Mouse (Mus musculus) embryo, embryonic 11.5 days (tissue): ENCODE results near the gene Nup62.
A peak's percentile ranks its signal among the peaks of the same experiment; 100 is the strongest.

Experiments
- DNase-seq: peaks from one replicate; pipeline ENCODE4 v3.0.0-alpha.2; 2012; ENCODE audit warnings: low read depth, low spot score

Gene Nup62

GRCm38 (mm10) chr7:44815721-44816469 is at the start of gene Nup62, which contains the start of gene Il4i1:
TSS of gene Nup62 (plus strand) at chr7:44816088.
TSS of gene Il4i1 (plus strand) at chr7:44816387.
- DNase-seq, result peak; percentile 99

- DNase-seq, result no peak
These were observed 47.8 kb upstream of the Nup62 start for GRCm38 (mm10) chr7:44768129-44768528.

GRCm38 (mm10) chr7:44770046-44770578 is 45.8 kb upstream of the Nup62 start:
- peak; percentile 84 for DNase-seq

- no peak for DNase-seq
These were observed 43.2 kb upstream of the Nup62 start for GRCm38 (mm10) chr7:44772591-44773204.

GRCm38 (mm10) chr7:44776849-44777498 is 38.9 kb upstream of the Nup62 start:
- no peak for DNase-seq

GRCm38 (mm10) chr7:44780101-44780500 is 35.8 kb upstream of the Nup62 start:
- DNase-seq, result no peak

- no peak for DNase-seq
These were observed 26.4 kb upstream of the Nup62 start for GRCm38 (mm10) chr7:44789531-44789930.

- DNase-seq, result no peak
These were observed 25.8 kb upstream of the Nup62 start for GRCm38 (mm10) chr7:44790066-44790465.

GRCm38 (mm10) chr7:44792781-44793180 is 23.1 kb upstream of the Nup62 start:
- DNase-seq, result no peak

GRCm38 (mm10) chr7:44808927-44809326 is 7.0 kb upstream of the Nup62 start:
- no peak for DNase-seq

- DNase-seq, result no peak
These were observed 6.4 kb upstream of the Nup62 start for GRCm38 (mm10) chr7:44809466-44809865.

GRCm38 (mm10) chr7:44810365-44810764 is 5.5 kb upstream of the Nup62 start:
- no peak for DNase-seq

GRCm38 (mm10) chr7:44810819-44811557 is 4.9 kb upstream of the Nup62 start:
- DNase-seq, result no peak

- no peak for DNase-seq
These were observed 3.1 kb upstream of the Nup62 start for GRCm38 (mm10) chr7:44812651-44813325.

GRCm38 (mm10) chr7:44813985-44814384 is 1.9 kb upstream of the Nup62 start:
- no peak for DNase-seq

- no peak for DNase-seq
These were observed 1.5 kb upstream of the Nup62 start for GRCm38 (mm10) chr7:44814423-44814822.

- DNase-seq, result no peak
These were observed 835 bp upstream of the Nup62 start for GRCm38 (mm10) chr7:44814952-44815553.

GRCm38 (mm10) chr7:44816470-44817021 is 658 bp downstream of the Nup62 start, which contains the start of gene Atf5:
TSS of gene Atf5 (minus strand) at chr7:44816658.
- peak; percentile 29 for DNase-seq

- DNase-seq, result no peak
These were observed 1.6 kb downstream of the Nup62 start for GRCm38 (mm10) chr7:44817441-44817840.

- no peak for DNase-seq
These were observed 2.3 kb downstream of the Nup62 start for GRCm38 (mm10) chr7:44818164-44818563.
